Mouse (Mus musculus): ENCODE data around the gene Lrrc4. TPM values are rescaled to one million over a fixed set of nuclear protein-coding genes. Genes with fewer than 3 reads are reported as not detected.
A peak's percentile ranks its signal among the peaks of the same experiment; 100 is the strongest.

The Lrrc4 gene
- polyA plus RNA-seq, 1 experiment: 0.06 TPM

- Histone ChIP-seq H3K4me3 (replicated peaks) (peak overlapping the region; percentile 71), H3K9me3 (no peaks in the 10 kb centered on the region), H3K36me3 (replicated peaks; ENCODE audit: low read length) (peaks cover 16% of the 10 kb centered on the region), H3K27me3 (replicated peaks) (no peaks in the 10 kb centered on the region), H3K4me1 (peaks cover 88% of the 10 kb centered on the region)
- TF ChIP-seq FLI1 (IDR thresholded peaks at IDR 0.05; ENCODE audit: low read length) (no peak), GATA1 (IDR thresholded peaks at IDR 0.05; ENCODE audit: borderline replicate concordance, low read length) (0 out of 3 replicates have a peak, but pooled peaks have one; percentile 55)
Observed at GRCm38 (mm10) chr6:28622522-28622921, 209.0 kb downstream of the Lrrc4 start.

DNA sequence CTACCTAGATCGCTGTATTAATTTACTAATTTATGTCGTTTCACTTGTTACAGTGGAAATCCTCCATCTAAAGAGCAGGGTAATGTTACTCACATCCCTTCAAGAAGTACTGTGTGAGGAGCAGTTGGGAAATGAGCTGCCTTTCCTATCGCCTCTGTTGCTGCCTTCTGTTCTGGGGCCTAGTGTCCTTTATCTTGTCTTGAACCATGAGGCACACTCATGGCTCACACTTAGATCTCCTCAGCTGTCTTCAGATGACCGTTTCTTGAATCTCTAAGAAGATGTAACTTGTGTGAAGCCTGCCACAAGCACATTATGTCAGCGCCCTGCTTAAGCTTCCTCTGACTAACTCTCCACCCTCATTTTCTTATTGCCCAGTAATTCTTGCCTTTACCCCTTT is 209.6 kb downstream of the Lrrc4 start:
- no peaks in the 10 kb centered on the region for H3K27me3 ChIP-seq (replicated peaks)
- H3K4me1 ChIP-seq: peaks cover 91% of the 10 kb centered on the region
- H3K4me3 ChIP-seq (replicated peaks): peak overlapping the region; percentile 73
- no peaks in the 10 kb centered on the region for H3K9me3 ChIP-seq
- TF ChIP-seq GATA1 (IDR thresholded peaks at IDR 0.05; ENCODE audit: borderline replicate concordance, low read length): no peak
- TF ChIP-seq FLI1 (IDR thresholded peaks at IDR 0.05; ENCODE audit: low read length): no peak
- H3K36me3 ChIP-seq (replicated peaks; ENCODE audit: low read length): peaks cover 11% of the 10 kb centered on the region

- H3K4me1 ChIP-seq: peaks cover 95% of the 10 kb centered on the region
- no peaks in the 10 kb centered on the region for H3K27me3 ChIP-seq (replicated peaks)
- H3K4me3 ChIP-seq (replicated peaks): peak overlapping the region; percentile 24
- no peaks in the 10 kb centered on the region for H3K9me3 ChIP-seq
- TF ChIP-seq FLI1 (IDR thresholded peaks at IDR 0.05; ENCODE audit: low read length) (no peak), GATA1 (IDR thresholded peaks at IDR 0.05; ENCODE audit: borderline replicate concordance, low read length) (no peak)
- peaks cover 6% of the 10 kb centered on the region for H3K36me3 ChIP-seq (replicated peaks; ENCODE audit: low read length)
Observed at GRCm38 (mm10) chr6:28621431-28621830, 210.1 kb downstream of the Lrrc4 start.

DNA sequence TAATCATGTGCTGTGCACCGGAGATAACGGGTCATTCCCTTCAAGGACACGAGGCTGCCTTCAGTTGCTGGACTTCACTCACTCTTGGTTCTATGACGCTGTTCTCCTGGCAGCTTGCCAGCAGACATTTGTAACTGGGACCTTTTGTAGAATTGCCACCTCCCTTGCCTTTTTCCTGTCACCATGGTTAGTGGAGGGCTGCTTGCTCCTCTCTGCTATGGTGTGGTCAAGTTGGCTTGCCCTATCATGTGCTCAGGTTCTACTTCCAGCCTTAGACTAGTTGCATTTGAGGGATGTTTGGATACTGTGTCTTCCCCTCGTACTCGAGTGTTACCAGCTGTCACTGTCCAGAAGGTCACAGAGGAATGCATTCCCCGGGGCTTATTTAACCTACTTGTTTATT is 212.8 kb downstream of the Lrrc4 start:
- no peaks in the 10 kb centered on the region for H3K27me3 ChIP-seq (replicated peaks)
- H3K36me3 ChIP-seq (replicated peaks; ENCODE audit: low read length): no peaks in the 10 kb centered on the region
- TF ChIP-seq FLI1 (IDR thresholded peaks at IDR 0.05; ENCODE audit: low read length) (no peak), GATA1 (IDR thresholded peaks at IDR 0.05; ENCODE audit: borderline replicate concordance, low read length) (no peak)
- H3K9me3 ChIP-seq: no peaks in the 10 kb centered on the region
- H3K4me1 ChIP-seq: peaks cover 91% of the 10 kb centered on the region
- peak overlapping the region; percentile 48 for H3K4me3 ChIP-seq (replicated peaks)

DNA sequence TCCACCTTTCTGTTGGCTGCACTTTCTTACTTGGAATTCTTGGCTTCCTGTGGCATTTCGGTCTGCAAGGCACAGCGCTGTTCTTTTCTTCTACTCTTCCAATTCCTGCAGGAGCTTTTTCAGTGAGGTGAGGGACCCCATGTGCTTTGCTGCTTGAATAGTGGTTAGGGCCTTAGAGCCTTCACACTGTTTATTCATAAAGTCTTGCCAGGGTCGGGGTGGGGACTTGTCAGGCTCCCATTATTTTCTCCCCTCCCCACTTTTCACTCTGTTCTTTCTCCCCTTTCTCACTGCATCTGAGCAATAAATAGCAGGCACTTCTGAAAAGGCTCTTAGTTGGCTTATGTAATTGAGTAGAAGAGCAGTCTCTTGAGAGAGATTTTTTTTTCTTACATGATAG is 213.2 kb downstream of the Lrrc4 start:
- no peak overlapping the region for H3K4me3 ChIP-seq (replicated peaks)
- peaks cover 88% of the 10 kb centered on the region for H3K4me1 ChIP-seq
- H3K27me3 ChIP-seq (replicated peaks): no peaks in the 10 kb centered on the region
- no peaks in the 10 kb centered on the region for H3K9me3 ChIP-seq
- H3K36me3 ChIP-seq (replicated peaks; ENCODE audit: low read length): no peaks in the 10 kb centered on the region
- TF ChIP-seq FLI1 (IDR thresholded peaks at IDR 0.05; ENCODE audit: low read length) (no peak), GATA1 (IDR thresholded peaks at IDR 0.05; ENCODE audit: borderline replicate concordance, low read length) (no peak)

DNA sequence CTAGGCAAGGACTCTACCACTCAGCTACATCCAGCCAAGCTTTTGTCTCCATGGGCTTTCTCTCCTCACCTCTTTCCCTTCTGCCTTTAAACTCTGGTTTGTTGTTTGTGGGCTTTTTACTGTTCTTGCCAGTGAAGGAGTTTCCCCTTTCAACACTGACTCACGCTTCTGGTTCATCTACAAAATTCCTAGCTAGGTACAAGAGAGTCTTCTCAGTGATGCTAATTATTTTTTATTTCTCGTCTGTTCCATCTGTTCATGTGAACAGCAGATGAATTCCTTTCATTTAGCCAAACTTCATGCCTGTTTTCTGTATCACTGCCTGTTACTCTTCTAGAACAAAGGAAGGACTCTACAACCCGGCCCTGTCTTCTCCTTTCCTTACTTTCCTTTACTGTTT is 215.6 kb downstream of the Lrrc4 start:
- H3K27me3 ChIP-seq (replicated peaks): no peaks in the 10 kb centered on the region
- H3K36me3 ChIP-seq (replicated peaks; ENCODE audit: low read length): peaks cover 2% of the 10 kb centered on the region
- TF ChIP-seq FLI1 (IDR thresholded peaks at IDR 0.05; ENCODE audit: low read length): no peak
- peaks cover 72% of the 10 kb centered on the region for H3K4me1 ChIP-seq
- no peaks in the 10 kb centered on the region for H3K9me3 ChIP-seq
- H3K4me3 ChIP-seq (replicated peaks): no peak overlapping the region

GRCm38 (mm10) chr6:28615408-28615807 is 216.1 kb downstream of the Lrrc4 start:
- no peak overlapping the region for H3K4me3 ChIP-seq (replicated peaks)
- TF ChIP-seq FLI1 (IDR thresholded peaks at IDR 0.05; ENCODE audit: low read length) (no peak), GATA1 (IDR thresholded peaks at IDR 0.05; ENCODE audit: borderline replicate concordance, low read length) (no peak)
- no peaks in the 10 kb centered on the region for H3K27me3 ChIP-seq (replicated peaks)
- peaks cover 2% of the 10 kb centered on the region for H3K36me3 ChIP-seq (replicated peaks; ENCODE audit: low read length)
- H3K9me3 ChIP-seq: no peaks in the 10 kb centered on the region
- H3K4me1 ChIP-seq: peaks cover 67% of the 10 kb centered on the region

GRCm38 (mm10) chr6:28614856-28615255 is 216.7 kb downstream of the Lrrc4 start:
- no peaks in the 10 kb centered on the region for H3K27me3 ChIP-seq (replicated peaks)
- TF ChIP-seq FLI1 (IDR thresholded peaks at IDR 0.05; ENCODE audit: low read length) (no peak), GATA1 (IDR thresholded peaks at IDR 0.05; ENCODE audit: borderline replicate concordance, low read length) (no peak)
- no peak overlapping the region for H3K4me3 ChIP-seq (replicated peaks)
- peaks cover 62% of the 10 kb centered on the region for H3K4me1 ChIP-seq
- H3K9me3 ChIP-seq: no peaks in the 10 kb centered on the region
- H3K36me3 ChIP-seq (replicated peaks; ENCODE audit: low read length): peaks cover 2% of the 10 kb centered on the region

DNA sequence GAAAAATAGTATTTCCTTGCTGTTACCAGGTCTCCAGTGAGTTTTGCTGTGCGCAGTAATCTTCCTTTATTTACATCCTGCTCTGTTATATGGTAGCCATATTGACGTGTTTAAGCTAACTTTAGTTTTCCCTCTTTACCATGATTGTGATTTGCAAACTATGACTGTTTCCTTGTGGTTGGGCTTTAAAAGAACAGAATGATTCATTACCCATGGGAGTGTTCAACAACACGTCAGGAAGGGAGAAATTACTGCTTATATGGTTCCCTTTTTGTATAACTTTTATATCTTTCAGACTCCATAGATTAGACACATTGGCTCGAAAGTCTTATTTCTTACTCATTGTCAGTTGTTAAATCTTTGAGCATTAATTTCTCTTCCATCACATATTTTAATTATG is 218.1 kb downstream of the Lrrc4 start:
- peaks cover 2% of the 10 kb centered on the region for H3K36me3 ChIP-seq (replicated peaks; ENCODE audit: low read length)
- H3K27me3 ChIP-seq (replicated peaks): no peaks in the 10 kb centered on the region
- peaks cover 51% of the 10 kb centered on the region for H3K4me1 ChIP-seq
- no peak overlapping the region for H3K4me3 ChIP-seq (replicated peaks)
- TF ChIP-seq FLI1 (IDR thresholded peaks at IDR 0.05; ENCODE audit: low read length) (no peak), GATA1 (IDR thresholded peaks at IDR 0.05; ENCODE audit: borderline replicate concordance, low read length) (no peak)
- H3K9me3 ChIP-seq: no peaks in the 10 kb centered on the region

Other genes starting within 250 kb of the Lrrc4 start
- gene Lep, start 228.5 kb upstream of the Lrrc4 start, polyA plus RNA-seq (2012; ENCODE audit: insufficient read depth, low replicate concordance): not detected in 2 replicates